Mouse (Mus musculus): Measurements from ENCODE around the gene Ift81.

DNA sequence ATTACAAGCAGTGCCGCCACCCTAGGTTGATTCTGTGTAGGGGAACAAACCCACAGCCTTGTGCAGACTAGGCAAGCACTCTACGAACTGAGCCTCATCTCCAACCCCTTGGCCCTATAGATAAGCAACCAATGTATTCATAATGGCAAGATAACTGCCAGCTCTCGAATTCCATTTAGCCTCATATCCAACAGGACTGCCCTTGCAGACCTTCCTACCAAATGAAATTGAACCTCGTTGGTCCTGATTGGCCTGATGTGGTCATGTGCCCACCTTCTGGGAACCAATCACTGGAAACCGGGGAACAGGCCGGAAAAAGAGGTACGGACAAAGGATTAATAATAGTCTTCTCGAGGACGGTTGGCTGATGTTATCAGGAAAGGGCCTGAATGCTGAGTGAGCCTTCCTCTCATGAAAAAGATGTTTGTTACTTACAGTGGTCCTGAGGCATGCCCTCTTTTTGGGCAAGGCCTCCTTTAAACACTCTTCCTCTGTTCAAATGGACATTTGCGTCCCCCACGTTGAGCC lies 10.7 kb upstream of the Ift81 start:
- TF ChIP-seq CHD2 (IDR thresholded peaks at IDR 0.05; ENCODE audit: low read depth, low read length) (no peak), HCFC1 (IDR thresholded peaks at IDR 0.05; ENCODE audit: borderline replicate concordance, insufficient read depth, low read length) (no peak), MAFK (IDR thresholded peaks at IDR 0.05; ENCODE audit: insufficient read depth, low read depth, low read length) (no peak), ZC3H11A (IDR thresholded peaks at IDR 0.05; ENCODE audit: borderline replicate concordance, low read depth, low read length) (no peak), ZNF384 (IDR thresholded peaks at IDR 0.05; ENCODE audit: low read depth, low read length) (no peak)
